Mouse (Mus musculus): ENCODE measurements around the gene Iqsec3.

DNA sequence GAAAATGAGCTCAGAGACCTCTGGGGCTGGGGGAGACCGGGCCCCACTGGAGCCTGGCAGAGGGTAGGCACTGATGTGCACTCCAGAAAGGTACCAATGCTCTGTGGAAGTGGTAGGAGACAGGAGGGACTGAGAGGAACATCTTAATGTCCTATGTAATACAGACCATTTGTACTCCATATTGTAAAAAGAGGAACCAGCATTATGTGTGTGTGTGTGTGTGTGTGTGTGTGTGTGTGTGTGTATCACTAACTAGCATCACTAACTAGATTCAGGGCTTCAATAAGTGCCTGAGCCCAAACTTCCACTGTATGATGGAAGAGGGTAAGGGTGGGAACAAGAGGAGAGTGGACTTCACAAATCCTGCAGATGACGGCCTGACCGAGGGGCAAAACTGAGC is 88.1 kb downstream of the Iqsec3 start:
- no peak for TF ChIP-seq POLR2A (IDR thresholded peaks at IDR 0.05; ENCODE audit: low read depth, low read length)
- no peak for TF ChIP-seq CTCF (IDR thresholded peaks at IDR 0.05; ENCODE audit: extremely low read depth, insufficient read length, insufficient replicate concordance, low read depth, low read length)

All from small intestine, adult 2 months (tissue).